Mouse (Mus musculus): ENCODE measurements at regions not wholly inside any gene's neighbourhood (a gene's known extent, or its start where the extent isn't known, plus 50 kb on each side); places are given as distances from the start of the nearest gene placed in this dataset.

DNA sequence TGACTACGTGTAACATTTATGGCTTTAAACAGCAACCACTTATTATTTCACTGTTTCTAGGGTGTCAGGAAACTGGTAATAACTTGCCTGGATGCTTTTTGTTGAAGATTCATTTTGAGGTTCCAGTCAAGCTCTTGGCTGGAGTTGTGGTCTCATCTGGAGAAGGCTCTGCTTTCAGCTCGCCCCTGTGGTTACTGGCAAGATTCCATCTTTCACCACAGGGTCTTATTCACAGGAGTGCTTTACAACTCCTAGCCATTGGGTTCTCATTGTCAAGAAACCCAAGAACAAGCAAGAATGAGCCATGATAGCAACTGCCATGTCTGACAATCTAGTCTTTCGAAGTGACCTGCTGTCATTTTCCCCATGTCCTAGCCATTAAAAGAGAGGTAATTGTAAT, 202.5 kb upstream of the Lcorl start:
- no peak for TF ChIP-seq POLR2A (IDR thresholded peaks at IDR 0.05; ENCODE audit: insufficient read length, low read depth)
- no peak for TF ChIP-seq E2F4 (IDR thresholded peaks at IDR 0.05; ENCODE audit: insufficient read depth)
- no peak for TF ChIP-seq MYOD1 (IDR thresholded peaks at IDR 0.05; ENCODE audit: control insufficient read depth in 1 of 3, insufficient read length in 2 of 3, low read depth in 2 of 3)
- TF ChIP-seq TCF12 (IDR thresholded peaks at IDR 0.05; ENCODE audit: insufficient read depth, poor library complexity, severe bottlenecking): no peak
- no peak for TF ChIP-seq CEBPB (IDR thresholded peaks at IDR 0.05; ENCODE audit: insufficient read depth, poor library complexity, severe bottlenecking)
- TF ChIP-seq MYOG (IDR thresholded peaks at IDR 0.05; ENCODE audit: control insufficient read depth in 1 of 3, insufficient read depth in 1 of 3, insufficient read length in 2 of 3, low read depth in 2 of 3): no peak
- no peak for TF ChIP-seq POLR2AphosphoS2 (IDR thresholded peaks at IDR 0.05; ENCODE audit: insufficient read length, low read depth)
- no peak for TF ChIP-seq SRF (IDR thresholded peaks at IDR 0.05; ENCODE audit: control insufficient read depth, insufficient read length, low read depth)
- no peak for TF ChIP-seq MAX (IDR thresholded peaks at IDR 0.05; ENCODE audit: low read depth)

Measured in myocyte (in vitro differentiated cells).